Mouse (Mus musculus) urinary bladder, postnatal 10 days (tissue): ENCODE data around the gene Cct3.
"Not testable (repeated sequence)": the region's sequence is repeated elsewhere in the genome, so short reads cannot be mapped to it uniquely, and the experiment has no call there.

Experiments
- DNase-seq: peaks from one replicate; pipeline ENCODE4 v3.0.0; 2022; ENCODE audit warnings: low spot score

The Cct3 gene

DNA sequence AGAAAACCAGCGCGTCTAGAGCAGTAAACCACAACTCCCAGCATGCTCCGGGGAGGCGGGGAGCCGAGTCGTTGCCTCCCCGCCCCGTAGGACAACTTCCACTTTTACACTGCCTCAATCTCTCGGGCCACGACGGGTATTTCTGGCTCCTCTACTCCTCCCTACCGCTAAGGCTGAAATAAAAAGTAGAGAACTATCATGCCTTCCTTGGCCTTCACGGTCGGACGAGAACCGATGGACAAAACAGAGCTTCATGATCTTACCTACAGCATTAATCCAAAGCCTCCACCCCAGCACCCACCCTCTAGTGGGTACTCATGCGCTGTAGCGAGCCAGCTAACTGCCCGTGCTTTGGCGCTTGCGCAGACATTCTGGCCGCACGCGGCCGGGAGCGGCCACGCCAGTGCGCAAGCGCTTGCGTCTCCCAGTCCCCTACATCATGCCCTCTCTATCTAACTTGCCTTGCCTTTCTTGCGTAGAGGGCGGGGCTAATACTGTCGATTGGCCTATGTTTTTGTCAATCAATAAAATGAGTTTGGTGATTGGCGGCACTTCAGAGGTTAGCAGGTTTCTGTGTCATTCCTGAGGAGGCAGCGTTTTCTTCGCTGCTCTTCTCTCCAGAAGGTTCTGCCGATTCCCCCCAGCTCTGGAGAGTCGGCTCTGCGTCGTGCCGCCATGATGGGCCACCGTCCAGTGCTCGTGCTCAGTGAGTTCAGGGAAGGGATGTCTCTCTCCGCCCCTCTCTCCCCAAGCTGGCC, at the start of gene Cct3, which contains the start of gene Tsacc:
Cct3 (plus strand) TSS at position 556 of the 758 bp plus-strand sequence.
Tsacc (minus strand) TSS at position 439 of the 758 bp plus-strand sequence.
- DNase-seq = peak; percentile 76

DNA sequence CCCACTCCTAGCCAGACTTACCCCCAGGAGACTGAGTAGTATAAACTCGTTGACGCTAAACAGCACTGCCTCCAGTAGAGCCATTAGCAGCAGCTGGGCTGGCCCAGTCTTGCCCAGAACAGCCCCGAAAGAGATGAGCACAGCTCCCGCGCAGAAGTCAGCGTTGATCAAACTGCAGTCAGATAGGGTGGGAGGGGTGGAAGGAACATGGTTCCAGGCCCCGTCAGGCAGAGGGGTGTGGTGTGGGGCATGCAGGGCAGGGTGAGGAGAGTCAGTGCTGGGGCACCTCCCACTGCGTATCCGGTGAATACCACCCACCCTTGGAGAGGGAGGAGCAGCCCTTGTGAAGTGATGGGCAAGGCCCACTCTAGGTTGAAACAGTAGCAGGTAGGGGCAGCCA, 49.2 kb upstream of the Cct3 start:
- no peak for DNase-seq

DNA sequence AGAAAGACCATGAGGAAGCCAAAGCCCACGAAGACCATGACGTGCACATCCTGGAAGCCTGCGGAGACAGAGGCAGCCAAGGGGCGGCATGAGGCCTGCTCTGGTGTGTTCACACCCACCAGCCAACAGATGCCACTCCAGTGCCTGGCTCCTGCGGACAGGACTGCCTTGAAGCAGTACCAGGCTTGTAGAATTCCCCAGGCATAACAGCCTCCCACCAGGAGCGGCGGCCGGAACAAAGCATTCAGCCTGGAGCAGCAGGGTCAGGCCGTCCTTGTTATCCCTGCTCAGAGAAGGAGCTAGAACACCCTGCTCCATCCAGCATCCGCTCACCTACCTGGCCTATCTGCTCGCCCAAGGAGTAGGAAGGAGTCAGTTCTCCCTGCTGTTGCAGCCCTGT, 48.5 kb upstream of the Cct3 start:
- no peak for DNase-seq

DNA sequence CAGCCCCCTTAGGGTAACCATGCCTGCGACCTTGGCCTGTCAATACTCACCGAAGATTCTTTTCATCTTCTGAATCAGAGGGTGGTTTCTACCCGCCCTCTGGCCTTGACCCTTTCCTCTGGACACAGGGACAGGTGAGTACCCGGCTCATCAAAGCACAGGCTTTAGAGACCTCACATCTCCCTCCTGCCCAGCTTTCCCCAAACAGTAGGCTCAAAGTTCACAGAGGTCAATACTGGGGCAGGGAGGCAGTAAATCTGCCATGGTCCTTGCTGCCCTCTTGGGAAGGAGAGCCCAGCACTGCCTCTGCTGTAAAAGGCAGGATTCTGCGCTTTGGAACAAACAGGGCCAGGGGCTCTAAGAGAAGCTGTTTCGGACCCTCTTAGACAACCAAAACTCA, 44.2 kb upstream of the Cct3 start:
- DNase-seq = no peak

DNA sequence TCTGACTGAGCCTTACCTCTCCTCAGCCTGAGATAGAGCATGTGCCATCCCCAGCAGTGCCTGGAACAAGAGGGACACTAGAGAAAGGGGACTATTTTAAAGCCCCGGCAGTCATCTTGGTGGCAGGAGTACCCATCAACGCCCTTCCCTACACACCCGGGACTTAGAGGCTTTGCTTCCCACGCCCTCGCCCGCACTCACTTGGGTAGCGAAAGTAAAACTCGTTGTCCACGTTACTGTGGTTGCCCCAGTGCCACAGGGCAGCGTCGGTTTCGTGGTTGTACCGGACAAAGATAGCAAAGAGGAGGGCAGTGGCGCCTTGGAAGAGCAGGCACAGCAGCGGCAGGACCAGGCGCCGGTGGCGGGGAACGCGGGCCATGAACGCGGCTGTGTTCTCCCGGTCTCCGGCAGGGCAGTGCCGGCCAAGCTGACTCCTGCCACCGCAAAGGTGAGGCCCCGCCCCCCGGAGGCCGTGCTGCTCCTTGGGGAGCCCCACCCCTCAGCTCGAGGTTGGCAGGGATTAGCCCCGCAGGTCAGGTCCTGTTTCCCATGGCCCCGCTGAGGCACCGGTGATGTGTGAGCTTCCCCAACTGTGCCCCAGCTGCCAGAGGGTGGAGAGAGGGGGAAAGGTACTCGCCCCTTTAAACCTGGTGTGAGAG, 42.5 kb upstream of the Cct3 start, which contains the start of gene Rhbg:
Rhbg (minus strand) TSS at position 442 of the 659 bp plus-strand sequence.
- no peak for DNase-seq

DNA sequence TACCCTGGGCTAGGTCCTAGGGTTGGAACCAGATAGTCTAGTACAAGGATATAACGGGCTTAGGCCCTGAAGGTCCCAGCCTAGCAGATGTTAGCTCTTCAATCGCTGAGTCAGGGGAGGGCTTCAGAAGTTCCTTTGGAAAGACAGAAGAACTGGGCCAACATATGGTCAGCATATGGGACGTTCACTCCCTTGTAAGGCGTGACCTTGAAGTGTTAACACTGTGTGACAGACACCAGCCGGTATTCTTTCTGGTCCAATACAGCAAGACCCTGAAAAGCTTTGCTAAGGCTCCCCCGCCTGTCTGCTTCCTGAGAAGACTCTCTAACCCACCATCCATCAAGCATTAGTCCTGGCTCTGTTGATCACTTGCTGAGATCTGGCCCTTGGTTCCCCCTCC, 41.0 kb upstream of the Cct3 start:
- no peak for DNase-seq

DNA sequence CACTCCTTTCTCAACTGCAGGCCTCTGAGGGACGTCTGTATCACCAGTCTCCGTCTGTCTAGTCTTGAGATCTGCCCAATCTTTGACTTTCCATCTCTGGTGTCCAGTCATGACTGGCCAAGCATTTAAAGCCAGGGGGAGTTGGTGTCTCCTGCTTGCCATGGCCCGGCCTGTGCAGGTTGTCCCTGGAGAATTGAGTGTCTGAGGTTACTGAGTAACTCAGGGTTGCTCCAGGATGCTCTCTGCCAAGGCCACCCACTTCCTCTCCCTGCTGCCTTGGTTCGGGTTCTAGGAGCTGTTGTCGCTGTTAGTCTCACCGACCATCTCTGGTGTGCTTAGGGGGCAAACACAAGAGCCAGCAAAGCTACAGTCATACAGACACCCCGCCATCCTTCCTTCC, 40.5 kb upstream of the Cct3 start:
- no peak for DNase-seq

DNA sequence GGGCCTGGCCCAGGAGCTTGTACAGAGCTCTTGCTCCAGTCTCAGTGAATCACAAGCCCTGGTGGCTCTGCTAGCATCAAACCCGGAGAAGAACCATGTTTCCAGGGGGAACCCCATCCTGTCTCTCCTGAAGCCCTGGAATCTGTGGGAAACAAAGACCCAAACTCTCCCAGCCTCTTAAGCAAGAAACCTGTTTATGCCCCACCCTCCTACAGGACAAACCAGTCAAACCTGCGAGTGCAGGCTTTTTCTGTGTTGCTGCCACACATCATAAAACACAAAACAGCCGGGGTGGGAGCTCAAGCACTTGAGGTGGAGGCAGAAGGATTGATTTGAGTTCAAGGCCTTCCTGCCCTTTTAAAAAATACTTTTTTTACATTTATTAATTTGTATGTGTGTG, 34.6 kb upstream of the Cct3 start:
- DNase-seq = no peak

DNA sequence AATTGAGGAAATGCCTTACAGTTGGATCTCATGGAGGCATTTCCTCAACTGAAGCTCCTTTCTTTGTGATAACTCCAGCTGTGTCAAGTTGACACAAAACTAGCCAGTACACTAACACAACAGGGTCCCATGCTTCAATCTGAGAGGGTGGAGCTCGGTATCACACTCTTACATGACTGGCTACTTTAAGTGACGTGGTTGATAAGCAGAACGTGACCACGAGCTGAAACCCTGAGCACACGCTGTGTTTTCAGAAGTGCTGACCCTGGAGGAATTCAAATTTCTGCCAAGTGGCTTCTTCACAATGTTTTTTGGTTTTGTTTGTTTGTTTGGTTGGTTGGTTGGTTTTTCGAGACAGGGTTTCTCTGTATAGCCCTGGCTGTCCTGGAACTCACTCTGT, 28.9 kb upstream of the Cct3 start:
- DNase-seq = not testable (repeated sequence)

DNA sequence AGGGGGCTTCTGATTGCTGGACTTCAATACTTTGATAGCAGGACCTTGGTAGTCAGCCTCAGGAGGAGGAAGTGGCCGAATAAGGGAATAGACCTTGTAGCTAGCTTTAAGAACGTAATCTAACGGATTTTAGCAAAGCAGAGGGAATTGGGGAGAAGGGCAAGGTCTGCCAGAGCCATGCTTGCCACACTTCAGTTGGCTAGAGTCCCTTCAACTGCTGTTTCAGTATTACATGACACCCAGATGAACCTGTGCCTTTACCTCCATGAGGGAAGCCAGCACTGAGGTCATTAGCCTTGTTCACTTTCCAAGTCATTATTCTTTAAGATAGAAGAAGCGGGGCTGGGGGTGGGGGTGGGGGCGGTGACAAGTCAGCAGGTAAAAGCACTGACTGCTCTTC, 27.9 kb upstream of the Cct3 start:
- DNase-seq = no peak

DNA sequence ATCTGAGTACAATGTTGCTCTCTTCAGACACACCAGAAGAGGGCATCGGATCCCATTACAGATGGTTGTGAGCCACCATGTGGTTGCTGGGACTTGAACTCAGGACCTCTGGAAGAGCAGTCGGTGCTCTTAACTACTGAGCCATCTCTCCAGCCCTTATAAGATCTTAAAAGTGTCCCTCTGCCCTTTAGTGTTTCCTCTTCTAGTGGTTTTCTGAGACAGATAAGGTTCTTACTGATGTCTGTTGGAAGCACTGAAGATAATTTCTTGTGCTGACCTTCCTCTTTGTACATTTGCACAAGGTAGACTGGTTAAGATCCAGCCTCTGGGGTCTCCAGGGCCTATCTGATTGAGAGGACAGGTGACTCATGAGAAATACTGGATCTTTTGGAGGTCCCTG, 25.6 kb upstream of the Cct3 start:
- DNase-seq = not testable (repeated sequence)

DNA sequence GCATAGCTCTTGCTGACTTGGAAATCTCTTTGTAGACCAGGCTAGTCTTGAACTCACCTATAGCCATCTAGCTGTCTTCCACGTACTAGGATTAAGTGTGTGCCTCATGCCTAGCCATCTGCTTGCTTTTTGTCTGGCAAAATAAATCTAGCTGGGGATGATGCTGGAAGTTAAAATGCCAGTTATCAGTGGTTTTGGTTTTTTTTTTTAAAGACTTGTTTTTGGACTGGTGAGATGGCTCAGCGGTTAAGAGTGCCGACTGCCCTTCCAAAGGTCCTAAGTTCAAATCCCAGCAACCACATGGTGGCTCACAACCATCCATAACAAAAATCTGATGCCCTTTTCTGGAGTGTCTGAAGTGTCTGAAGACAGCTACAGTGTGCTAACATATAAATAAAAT, 25.1 kb upstream of the Cct3 start:
- DNase-seq = no peak

DNA sequence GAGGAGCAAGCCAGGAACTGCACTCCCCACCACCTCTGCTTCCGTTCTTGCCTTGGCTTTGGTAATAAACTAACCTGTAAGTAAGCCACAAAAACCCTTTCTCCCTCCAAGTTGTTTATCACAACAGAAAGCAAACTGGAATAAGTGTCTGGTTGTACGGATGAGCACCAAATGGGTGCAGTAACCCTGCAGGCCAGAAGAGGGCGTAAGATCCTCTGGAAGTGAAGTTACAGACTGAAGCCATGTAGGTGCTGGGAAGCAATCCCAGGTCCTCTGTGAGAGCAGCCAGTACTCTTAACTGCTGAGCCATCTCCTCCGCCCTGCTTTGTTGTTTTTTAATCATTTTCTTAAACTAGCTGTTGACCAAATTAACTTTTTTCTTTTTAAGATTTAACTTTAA, 22.9 kb upstream of the Cct3 start:
- no peak for DNase-seq

DNA sequence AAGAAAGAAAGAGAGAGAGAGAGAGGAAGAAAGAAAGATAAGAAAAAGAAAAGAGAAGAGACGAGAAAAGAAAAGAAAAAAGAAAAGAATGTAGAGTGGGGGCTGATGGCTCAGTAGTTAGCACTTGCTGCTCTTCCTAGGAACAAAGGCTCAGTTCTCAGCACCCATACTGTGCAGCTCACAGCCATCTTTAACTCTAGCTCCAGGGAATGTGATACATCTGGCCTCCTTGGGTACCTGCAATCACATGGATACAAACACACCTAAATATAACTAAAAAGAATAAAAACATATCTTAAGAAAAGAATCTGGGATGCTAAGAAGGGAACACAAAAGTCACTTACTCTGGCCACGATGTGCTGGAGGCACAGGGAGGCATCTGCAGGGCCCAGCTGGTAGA, 20.8 kb upstream of the Cct3 start:
- no peak for DNase-seq

DNA sequence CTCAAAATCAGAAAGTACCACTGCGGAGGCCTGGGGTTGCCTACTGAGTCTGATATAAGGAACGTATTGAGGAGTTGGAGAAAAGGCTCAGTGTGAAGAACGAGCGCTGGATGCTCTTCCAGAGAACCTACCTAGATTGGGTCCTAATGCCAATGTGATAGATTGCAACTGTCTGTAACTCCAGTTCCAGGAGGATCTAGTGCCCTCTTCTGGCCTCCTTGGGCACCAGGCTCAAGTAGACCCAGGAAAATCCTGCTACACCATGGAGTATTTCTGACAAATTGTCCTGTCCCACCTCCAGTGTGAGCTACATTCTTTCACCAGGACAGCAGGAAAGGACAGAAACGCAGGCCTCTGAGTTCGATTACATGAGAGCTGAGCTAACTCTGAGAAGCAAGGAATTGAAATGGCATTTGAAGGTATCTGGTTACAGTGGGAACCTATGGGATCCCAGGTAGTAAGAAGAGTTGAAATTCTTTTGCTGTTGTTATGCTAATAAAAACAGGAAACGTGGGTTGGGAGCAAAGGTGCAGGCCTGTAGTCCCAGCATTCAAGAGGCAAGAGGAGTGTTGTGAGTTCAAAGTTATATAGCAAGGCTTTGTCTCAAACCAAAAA, 20.3 kb upstream of the Cct3 start:
- DNase-seq = no peak

DNA sequence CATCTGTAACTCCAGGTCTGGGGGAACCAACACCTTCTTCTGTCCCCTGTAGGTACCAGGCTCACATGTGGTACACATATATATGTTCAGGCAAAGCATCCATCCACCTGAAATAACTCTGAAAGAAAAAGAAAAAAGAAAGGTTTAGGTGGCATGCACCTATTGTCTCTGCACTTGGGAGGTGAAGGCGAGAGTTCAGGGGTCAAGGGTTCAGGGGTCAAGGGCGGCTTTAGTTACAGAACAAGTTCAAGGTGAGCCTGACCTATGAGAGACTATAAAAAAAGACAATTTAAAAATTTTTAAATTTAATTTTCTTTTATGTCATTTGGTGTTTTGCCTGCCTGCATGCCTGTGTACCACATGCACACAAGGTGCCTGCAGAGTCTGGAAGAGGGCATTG, 16.9 kb upstream of the Cct3 start:
- DNase-seq = no peak

DNA sequence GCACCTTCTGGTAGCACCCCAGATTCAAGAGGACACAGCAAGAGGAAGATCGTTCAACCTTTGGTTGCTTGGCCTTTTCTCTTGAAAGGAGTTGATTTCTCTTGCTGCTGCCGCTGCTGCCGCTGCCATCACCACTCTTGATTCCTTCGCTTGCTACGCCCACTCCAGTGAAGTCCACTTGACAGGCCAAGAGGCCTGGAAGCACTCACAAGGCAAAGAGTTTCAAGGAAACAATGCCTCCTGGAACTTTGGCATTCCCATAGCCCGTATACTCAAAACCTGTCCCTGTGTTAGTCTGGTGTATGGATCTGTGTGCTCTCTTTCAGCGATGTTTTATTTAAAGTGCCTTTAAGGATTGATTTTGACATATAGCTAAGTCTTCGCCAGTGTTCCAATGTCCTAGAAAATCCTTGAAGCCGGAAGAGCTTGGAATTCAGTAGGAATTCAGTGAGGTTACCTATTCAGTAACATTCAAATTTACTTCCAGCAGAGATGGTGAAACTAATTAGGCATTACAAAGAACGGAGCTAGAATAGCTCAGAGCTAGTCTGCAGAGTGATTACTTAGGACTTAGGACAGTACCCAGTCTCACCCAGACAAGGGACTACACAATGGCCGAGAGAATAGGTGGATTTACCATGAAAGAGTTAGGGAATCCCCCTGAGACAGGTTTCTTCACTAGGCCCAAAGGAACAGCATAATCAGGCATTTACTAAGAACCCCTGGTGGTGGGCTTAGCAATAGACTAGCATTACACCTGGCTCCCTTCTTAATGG, 15.6 kb upstream of the Cct3 start:
- not testable (repeated sequence) for DNase-seq

DNA sequence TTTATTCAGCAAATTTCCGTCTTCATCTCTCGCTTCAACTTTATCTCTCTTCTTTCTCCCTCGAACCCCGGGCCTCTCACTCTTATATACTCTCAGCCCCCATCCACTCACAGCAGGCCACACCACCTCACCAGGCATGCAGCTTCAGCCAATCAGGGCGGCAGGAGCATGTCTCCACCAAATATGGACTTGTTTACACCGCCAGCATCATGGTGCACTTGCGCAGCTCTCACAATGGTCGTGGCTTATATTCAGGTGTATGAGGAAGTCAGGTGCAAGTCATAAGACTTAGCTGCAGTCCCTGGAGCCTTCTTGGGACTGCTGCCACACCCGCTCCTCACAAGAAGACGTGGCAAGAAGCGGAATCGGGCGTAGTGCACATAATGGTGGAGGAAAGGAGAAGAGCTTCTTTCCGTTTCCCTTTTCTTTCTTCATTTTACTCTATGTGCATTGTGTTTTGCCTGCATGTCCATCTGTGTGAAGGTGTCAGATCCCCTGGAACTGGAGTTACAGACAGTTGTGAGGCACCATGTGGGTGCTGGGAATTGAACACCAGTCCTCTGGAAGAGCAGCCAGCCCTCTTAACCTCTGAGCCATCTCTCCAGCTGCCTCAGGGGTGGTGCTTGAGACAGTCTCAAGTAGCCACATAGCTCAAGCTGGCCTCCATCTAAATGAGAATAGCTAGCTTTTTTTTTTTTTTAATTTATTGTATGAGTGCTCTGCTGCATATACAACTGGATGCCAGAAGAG, 11.9 kb upstream of the Cct3 start:
- not testable (repeated sequence) for DNase-seq

DNA sequence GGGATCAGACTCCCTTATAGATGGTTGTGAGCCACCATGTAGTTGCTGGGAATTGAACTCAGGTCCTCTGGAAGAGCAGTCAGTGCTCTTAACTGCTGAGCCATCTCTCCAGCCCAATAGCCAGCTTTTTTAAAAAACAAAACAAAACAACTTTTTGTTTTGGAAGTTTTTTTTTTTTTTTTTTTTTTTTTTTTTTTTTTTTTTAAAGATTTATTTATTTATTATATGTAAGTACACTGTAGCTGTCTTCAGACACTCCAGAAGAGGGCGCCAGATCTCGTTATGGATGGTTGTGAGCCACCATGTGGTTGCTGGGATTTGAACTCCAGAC, 11.4 kb upstream of the Cct3 start:
- not testable (repeated sequence) for DNase-seq

DNA sequence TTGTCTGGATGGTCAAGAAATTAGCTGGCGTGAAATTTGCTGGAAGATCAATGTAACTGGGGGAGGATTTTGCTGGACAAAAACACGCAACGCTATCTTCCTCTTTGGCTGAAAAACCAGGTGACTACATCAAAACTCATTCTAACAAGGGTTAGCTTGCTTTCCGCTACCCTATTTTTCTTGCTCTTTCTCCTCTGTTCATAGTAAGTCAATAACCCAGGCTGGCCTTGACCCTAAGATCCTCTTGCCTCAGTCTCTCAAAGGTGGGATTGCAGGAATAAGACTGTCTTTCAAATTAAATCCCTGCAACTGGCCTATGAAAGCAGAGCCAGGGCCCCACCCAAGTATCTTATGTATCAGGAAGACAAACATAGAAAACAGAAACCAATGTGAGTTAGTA, 9.8 kb upstream of the Cct3 start, which contains the start of gene Gm38392:
Gm38392 (minus strand) TSS at position 101 of the 400 bp plus-strand sequence.
- no peak for DNase-seq

DNA sequence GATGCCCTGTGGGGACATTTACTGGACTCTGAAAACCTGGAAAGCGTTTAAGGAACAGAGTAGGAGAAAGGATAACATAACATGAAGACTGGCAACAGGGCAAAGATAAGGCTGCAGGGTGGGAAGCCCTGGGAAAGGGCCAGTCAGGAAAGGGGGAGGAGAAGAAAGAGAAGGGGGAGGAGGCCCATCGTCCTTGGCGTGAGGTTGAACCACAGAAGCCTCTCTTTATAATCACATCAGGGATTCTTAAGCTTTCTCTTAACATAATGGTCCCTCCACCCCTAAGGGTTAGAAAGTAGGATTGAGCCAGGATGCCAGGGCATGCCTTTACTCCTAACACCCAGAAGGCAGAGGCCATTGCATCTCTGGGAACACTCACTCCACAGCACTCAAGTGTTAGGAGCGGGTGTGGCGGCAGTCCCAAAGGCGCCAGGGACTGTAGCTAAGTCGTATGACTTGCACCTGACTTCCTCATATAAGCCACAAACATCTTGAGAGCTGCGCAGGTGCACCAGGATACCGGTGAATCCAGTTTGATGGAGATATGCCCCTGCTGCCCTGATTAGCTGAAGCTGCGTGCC, 8.7 kb upstream of the Cct3 start:
- not testable (repeated sequence) for DNase-seq
